Mouse (Mus musculus): ENCODE measurements around the gene Ccdc134.

DNA sequence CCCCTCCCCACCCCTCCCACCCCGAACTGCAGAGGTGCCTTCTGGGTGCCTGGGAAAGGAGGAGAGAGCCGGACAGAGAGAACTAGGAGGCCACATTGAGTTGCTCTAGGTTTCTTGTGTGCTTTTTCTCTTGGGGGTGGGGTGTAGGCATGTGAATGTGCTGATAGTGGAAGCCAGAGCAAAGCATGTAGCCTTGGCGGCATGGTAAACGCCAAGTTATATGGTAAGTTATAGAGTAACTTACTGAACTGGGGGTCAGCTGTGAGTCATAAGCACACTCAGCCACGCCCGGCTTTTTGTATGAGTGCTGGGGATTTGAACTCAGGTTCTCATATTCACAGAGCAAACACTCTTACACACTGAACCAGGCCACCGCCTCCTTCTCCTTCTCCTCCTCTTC is 36.8 kb downstream of the Ccdc134 start:
- TF ChIP-seq POLR2A (IDR thresholded peaks at IDR 0.05; ENCODE audit: borderline replicate concordance, control insufficient read depth, low read depth, low read length) (no peak), CTCF (IDR thresholded peaks at IDR 0.05; ENCODE audit: control insufficient read depth, insufficient read depth, low read length) (no peak)

All from bone marrow, adult 2 months (tissue).